Mouse (Mus musculus) brain, adult 2 months (tissue): ENCODE results near the gene Commd1.
A peak's percentile ranks its signal among the peaks of the same experiment; 100 is the strongest.

ENCODE experiments used
- DNase-seq: peaks from one replicate; pipeline ENCODE4 v3.0.0; 2011; ENCODE audit warnings: low read depth, low spot score

The Commd1 gene

GRCm38 (mm10) chr11:22938983-22939382 lies 43.2 kb downstream of the Commd1 start:
- no peak for DNase-seq

GRCm38 (mm10) chr11:22937716-22938316 lies 44.4 kb downstream of the Commd1 start:
- DNase-seq = peak; percentile 27

- peak; percentile 75 for DNase-seq
These were observed 45.6 kb downstream of the Commd1 start for GRCm38 (mm10) chr11:22936446-22937125.

GRCm38 (mm10) chr11:22932167-22932566 lies 50.0 kb downstream of the Commd1 start:
- DNase-seq = no peak

- no peak for DNase-seq
These were observed 50.8 kb downstream of the Commd1 start for GRCm38 (mm10) chr11:22931320-22931905.

- DNase-seq = peak; percentile 12
These were observed 52.1 kb downstream of the Commd1 start for GRCm38 (mm10) chr11:22930129-22930528.

GRCm38 (mm10) chr11:22928586-22929169 lies 53.5 kb downstream of the Commd1 start:
- DNase-seq = peak; percentile 36

- DNase-seq = no peak
These were observed 58.6 kb downstream of the Commd1 start for GRCm38 (mm10) chr11:22923606-22924005.

- DNase-seq = no peak
These were observed 59.6 kb downstream of the Commd1 start for GRCm38 (mm10) chr11:22922546-22922945.

GRCm38 (mm10) chr11:22919336-22919735 lies 62.8 kb downstream of the Commd1 start:
- no peak for DNase-seq

- DNase-seq = no peak
These were observed 64.4 kb downstream of the Commd1 start for GRCm38 (mm10) chr11:22917786-22918185.

GRCm38 (mm10) chr11:22913744-22914143 lies 68.4 kb downstream of the Commd1 start:
- no peak for DNase-seq

GRCm38 (mm10) chr11:22911831-22912230 lies 70.4 kb downstream of the Commd1 start:
- DNase-seq = no peak

- no peak for DNase-seq
These were observed 75.7 kb downstream of the Commd1 start for GRCm38 (mm10) chr11:22906453-22906865.

- DNase-seq = no peak
These were observed 79.3 kb downstream of the Commd1 start for GRCm38 (mm10) chr11:22902923-22903322.

- no peak for DNase-seq
These were observed 82.1 kb downstream of the Commd1 start for GRCm38 (mm10) chr11:22900041-22900440.

GRCm38 (mm10) chr11:22897642-22898041 lies 84.5 kb downstream of the Commd1 start:
- no peak for DNase-seq

- no peak for DNase-seq
These were observed 85.1 kb downstream of the Commd1 start for GRCm38 (mm10) chr11:22897127-22897526.

GRCm38 (mm10) chr11:22893075-22893474 lies 89.1 kb downstream of the Commd1 start:
- no peak for DNase-seq

- no peak for DNase-seq
These were observed 89.7 kb downstream of the Commd1 start for GRCm38 (mm10) chr11:22892466-22892865.

- no peak for DNase-seq
These were observed 90.3 kb downstream of the Commd1 start for GRCm38 (mm10) chr11:22891876-22892275.

GRCm38 (mm10) chr11:22891242-22891641 lies 90.9 kb downstream of the Commd1 start:
- DNase-seq = no peak

- DNase-seq = peak; percentile 83
These were observed 93.0 kb downstream of the Commd1 start for GRCm38 (mm10) chr11:22889224-22889623.
